Mouse (Mus musculus): ENCODE data around the gene Dlgap1. TPM values are rescaled to one million over a fixed set of nuclear protein-coding genes. Genes with fewer than 3 reads are reported as not detected.

Gene Dlgap1
- polyA plus RNA-seq, 1 experiment from 2014 or later = 3.5 TPM

- WGBS = 81% methylated on average over 4 of the region's 4 CpGs
- Histone ChIP-seq H3K4me1 (ENCODE audit: insufficient read depth, low read length) (no peaks in the 10 kb centered on the region), H3K36me3 (ENCODE audit: insufficient read depth, low read length) (no peaks in the 10 kb centered on the region), H3K27ac (ENCODE audit: low read length) (no peak overlapping the region), H3K9me3 (ENCODE audit: low read length) (no peaks in the 10 kb centered on the region), H3K27me3 (ENCODE audit: insufficient read depth, low read length) (no peaks in the 10 kb centered on the region), H3K9ac (replicated peaks; ENCODE audit: low read length) (no peak overlapping the region), H3K4me2 (replicated peaks; ENCODE audit: low read depth, low read length) (no peak overlapping the region), H3K4me3 (ENCODE audit: low read length) (no peak overlapping the region)
- ATAC-seq (ENCODE audit: low FRiP score, low TSS enrichment) = no peak
These were observed 525.5 kb downstream of the Dlgap1 start for GRCm38 (mm10) chr17:70494338-70494737.

DNA sequence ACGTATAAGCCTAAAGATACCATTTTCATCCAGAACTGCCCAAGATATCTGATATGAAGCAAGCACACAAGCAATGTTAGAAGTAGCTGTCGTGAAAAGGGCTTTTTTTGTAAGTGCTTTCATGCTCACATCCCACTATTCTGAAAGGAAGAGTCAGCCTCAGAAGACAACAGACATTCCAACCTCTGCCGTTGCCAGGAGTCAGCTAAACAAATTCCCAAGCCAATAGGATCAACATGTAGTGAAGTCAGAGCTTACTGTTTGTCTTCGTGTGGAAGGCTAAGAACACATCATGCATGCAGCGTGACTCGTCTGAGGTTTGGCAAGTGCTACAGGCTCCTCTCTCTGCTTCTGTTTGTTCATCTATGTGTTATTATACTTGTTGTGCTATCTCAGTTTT lies 529.4 kb downstream of the Dlgap1 start:
- no peak overlapping the region for H3K27ac ChIP-seq (ENCODE audit: low read length)
- WGBS = 80% methylated on average over 6 of the region's 6 CpGs
- no peaks in the 10 kb centered on the region for H3K27me3 ChIP-seq (ENCODE audit: insufficient read depth, low read length)
- H3K9me3 ChIP-seq (ENCODE audit: low read length) = no peaks in the 10 kb centered on the region
- no peak overlapping the region for H3K4me3 ChIP-seq (ENCODE audit: low read length)
- ATAC-seq (ENCODE audit: low FRiP score, low TSS enrichment) = no peak
- no peak overlapping the region for H3K4me2 ChIP-seq (replicated peaks; ENCODE audit: low read depth, low read length)
- no peak overlapping the region for H3K9ac ChIP-seq (replicated peaks; ENCODE audit: low read length)
- H3K4me1 ChIP-seq (ENCODE audit: insufficient read depth, low read length) = no peaks in the 10 kb centered on the region
- no peaks in the 10 kb centered on the region for H3K36me3 ChIP-seq (ENCODE audit: insufficient read depth, low read length)

- ATAC-seq (ENCODE audit: low FRiP score, low TSS enrichment) = no peak
- Histone ChIP-seq H3K9me3 (ENCODE audit: low read length) (no peaks in the 10 kb centered on the region), H3K27ac (ENCODE audit: low read length) (no peak overlapping the region), H3K4me1 (ENCODE audit: insufficient read depth, low read length) (no peaks in the 10 kb centered on the region), H3K4me2 (replicated peaks; ENCODE audit: low read depth, low read length) (no peak overlapping the region), H3K36me3 (ENCODE audit: insufficient read depth, low read length) (no peaks in the 10 kb centered on the region), H3K4me3 (ENCODE audit: low read length) (no peak overlapping the region), H3K9ac (replicated peaks; ENCODE audit: low read length) (no peak overlapping the region), H3K27me3 (ENCODE audit: insufficient read depth, low read length) (no peaks in the 10 kb centered on the region)
- WGBS = 43% methylated on average over 7 of the region's 7 CpGs
These were observed 533.1 kb downstream of the Dlgap1 start for GRCm38 (mm10) chr17:70501933-70502332.

DNA sequence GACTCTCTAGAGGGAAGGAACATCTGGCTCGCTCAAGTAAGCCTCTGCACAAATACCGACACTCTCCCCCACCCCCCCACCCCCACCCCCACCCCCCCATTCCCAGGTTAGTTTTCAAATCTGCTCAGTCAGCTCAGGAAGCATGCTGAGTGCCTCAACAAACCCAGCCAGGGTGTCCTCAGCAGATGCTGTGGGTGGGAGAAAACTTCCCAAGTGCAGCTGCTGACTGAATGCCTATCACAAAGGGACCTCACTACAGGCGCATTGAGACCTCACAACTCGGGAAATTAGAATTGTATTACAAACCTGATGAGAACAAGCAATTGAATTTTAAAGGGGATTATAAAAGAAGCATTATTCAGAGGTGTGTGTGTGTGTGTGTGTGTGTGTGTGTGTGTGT lies 538.9 kb downstream of the Dlgap1 start:
- no peak for ATAC-seq (ENCODE audit: low FRiP score, low TSS enrichment)
- H3K9ac ChIP-seq (replicated peaks; ENCODE audit: low read length) = no peak overlapping the region
- H3K4me2 ChIP-seq (replicated peaks; ENCODE audit: low read depth, low read length) = no peak overlapping the region
- H3K27ac ChIP-seq (ENCODE audit: low read length) = no peak overlapping the region
- no peaks in the 10 kb centered on the region for H3K4me1 ChIP-seq (ENCODE audit: insufficient read depth, low read length)
- H3K36me3 ChIP-seq (ENCODE audit: insufficient read depth, low read length) = no peaks in the 10 kb centered on the region
- H3K4me3 ChIP-seq (ENCODE audit: low read length) = no peak overlapping the region
- H3K9me3 ChIP-seq (ENCODE audit: low read length) = no peaks in the 10 kb centered on the region
- no peaks in the 10 kb centered on the region for H3K27me3 ChIP-seq (ENCODE audit: insufficient read depth, low read length)
- WGBS = 57% methylated on average over 4 of the region's 4 CpGs

DNA sequence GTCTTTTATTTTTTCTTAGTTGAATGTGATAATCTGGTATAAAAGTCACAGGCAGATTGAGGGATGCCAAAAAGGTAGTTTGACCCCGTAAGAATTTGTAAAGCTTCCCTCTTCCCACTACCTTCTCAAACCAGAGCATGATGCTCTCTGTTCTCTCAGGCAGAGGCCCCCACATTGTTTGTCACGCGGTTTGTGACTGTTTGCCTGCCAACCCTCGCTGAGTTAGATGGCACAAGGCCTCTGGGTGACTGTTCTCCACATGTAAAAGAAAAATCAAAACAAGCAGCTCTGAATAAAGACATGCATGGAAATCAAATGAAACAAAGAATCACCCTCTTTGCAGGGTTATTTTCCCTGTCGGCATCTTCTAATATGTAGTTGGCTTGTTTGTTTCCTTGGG lies 541.6 kb downstream of the Dlgap1 start:
- no peaks in the 10 kb centered on the region for H3K9me3 ChIP-seq (ENCODE audit: low read length)
- H3K27me3 ChIP-seq (ENCODE audit: insufficient read depth, low read length) = no peaks in the 10 kb centered on the region
- H3K4me1 ChIP-seq (ENCODE audit: insufficient read depth, low read length) = no peaks in the 10 kb centered on the region
- no peak overlapping the region for H3K4me3 ChIP-seq (ENCODE audit: low read length)
- no peak overlapping the region for H3K4me2 ChIP-seq (replicated peaks; ENCODE audit: low read depth, low read length)
- H3K36me3 ChIP-seq (ENCODE audit: insufficient read depth, low read length) = no peaks in the 10 kb centered on the region
- H3K9ac ChIP-seq (replicated peaks; ENCODE audit: low read length) = no peak overlapping the region
- no peak for ATAC-seq (ENCODE audit: low FRiP score, low TSS enrichment)
- H3K27ac ChIP-seq (ENCODE audit: low read length) = no peak overlapping the region
- WGBS = 87% methylated on average over 5 of the region's 5 CpGs

GRCm38 (mm10) chr17:70511401-70511800 lies 542.5 kb downstream of the Dlgap1 start:
- Histone ChIP-seq H3K4me3 (ENCODE audit: low read length) (no peak overlapping the region), H3K9ac (replicated peaks; ENCODE audit: low read length) (no peak overlapping the region), H3K27me3 (ENCODE audit: insufficient read depth, low read length) (no peaks in the 10 kb centered on the region), H3K27ac (ENCODE audit: low read length) (no peak overlapping the region), H3K9me3 (ENCODE audit: low read length) (peaks cover 1% of the 10 kb centered on the region; the same call in 1 of the 2 replicates), H3K4me2 (replicated peaks; ENCODE audit: low read depth, low read length) (no peak overlapping the region), H3K4me1 (ENCODE audit: insufficient read depth, low read length) (no peaks in the 10 kb centered on the region), H3K36me3 (ENCODE audit: insufficient read depth, low read length) (no peaks in the 10 kb centered on the region)
- ATAC-seq (ENCODE audit: low FRiP score, low TSS enrichment) = no peak
- 96% methylated on average over 3 of the region's 3 CpGs for WGBS

- no peak overlapping the region for H3K4me2 ChIP-seq (replicated peaks; ENCODE audit: low read depth, low read length)
- no peaks in the 10 kb centered on the region for H3K4me1 ChIP-seq (ENCODE audit: insufficient read depth, low read length)
- no peak for ATAC-seq (ENCODE audit: low FRiP score, low TSS enrichment)
- H3K4me3 ChIP-seq (ENCODE audit: low read length) = no peak overlapping the region
- H3K9me3 ChIP-seq (ENCODE audit: low read length) = peaks cover 10% of the 10 kb centered on the region; the same call in 1 of the 2 replicates
- no peaks in the 10 kb centered on the region for H3K27me3 ChIP-seq (ENCODE audit: insufficient read depth, low read length)
- H3K27ac ChIP-seq (ENCODE audit: low read length) = no peak overlapping the region
- WGBS = 84% methylated on average over 5 of the region's 5 CpGs
- no peaks in the 10 kb centered on the region for H3K36me3 ChIP-seq (ENCODE audit: insufficient read depth, low read length)
- H3K9ac ChIP-seq (replicated peaks; ENCODE audit: low read length) = no peak overlapping the region
These were observed 544.9 kb downstream of the Dlgap1 start for GRCm38 (mm10) chr17:70513736-70514135.

GRCm38 (mm10) chr17:70516506-70516905 lies 547.6 kb downstream of the Dlgap1 start:
- Histone ChIP-seq H3K9me3 (ENCODE audit: low read length) (peaks cover 10% of the 10 kb centered on the region; the same call in 1 of the 2 replicates), H3K4me1 (ENCODE audit: insufficient read depth, low read length) (no peaks in the 10 kb centered on the region), H3K4me3 (ENCODE audit: low read length) (no peak overlapping the region), H3K36me3 (ENCODE audit: insufficient read depth, low read length) (no peaks in the 10 kb centered on the region), H3K9ac (replicated peaks; ENCODE audit: low read length) (no peak overlapping the region), H3K4me2 (replicated peaks; ENCODE audit: low read depth, low read length) (no peak overlapping the region), H3K27me3 (ENCODE audit: insufficient read depth, low read length) (no peaks in the 10 kb centered on the region), H3K27ac (ENCODE audit: low read length) (no peak overlapping the region)
- ATAC-seq (ENCODE audit: low FRiP score, low TSS enrichment) = no peak
- WGBS = 92% methylated on average over 18 of the region's 18 CpGs

GRCm38 (mm10) chr17:70517333-70517732 lies 548.5 kb downstream of the Dlgap1 start:
- peaks cover 10% of the 10 kb centered on the region; the same call in 1 of the 2 replicates for H3K9me3 ChIP-seq (ENCODE audit: low read length)
- 84% methylated on average over 12 of the region's 12 CpGs for WGBS
- H3K9ac ChIP-seq (replicated peaks; ENCODE audit: low read length) = no peak overlapping the region
- H3K4me2 ChIP-seq (replicated peaks; ENCODE audit: low read depth, low read length) = no peak overlapping the region
- H3K27me3 ChIP-seq (ENCODE audit: insufficient read depth, low read length) = no peaks in the 10 kb centered on the region
- ATAC-seq (ENCODE audit: low FRiP score, low TSS enrichment) = no peak
- H3K4me3 ChIP-seq (ENCODE audit: low read length) = no peak overlapping the region
- no peaks in the 10 kb centered on the region for H3K4me1 ChIP-seq (ENCODE audit: insufficient read depth, low read length)
- H3K27ac ChIP-seq (ENCODE audit: low read length) = no peak overlapping the region
- H3K36me3 ChIP-seq (ENCODE audit: insufficient read depth, low read length) = no peaks in the 10 kb centered on the region

DNA sequence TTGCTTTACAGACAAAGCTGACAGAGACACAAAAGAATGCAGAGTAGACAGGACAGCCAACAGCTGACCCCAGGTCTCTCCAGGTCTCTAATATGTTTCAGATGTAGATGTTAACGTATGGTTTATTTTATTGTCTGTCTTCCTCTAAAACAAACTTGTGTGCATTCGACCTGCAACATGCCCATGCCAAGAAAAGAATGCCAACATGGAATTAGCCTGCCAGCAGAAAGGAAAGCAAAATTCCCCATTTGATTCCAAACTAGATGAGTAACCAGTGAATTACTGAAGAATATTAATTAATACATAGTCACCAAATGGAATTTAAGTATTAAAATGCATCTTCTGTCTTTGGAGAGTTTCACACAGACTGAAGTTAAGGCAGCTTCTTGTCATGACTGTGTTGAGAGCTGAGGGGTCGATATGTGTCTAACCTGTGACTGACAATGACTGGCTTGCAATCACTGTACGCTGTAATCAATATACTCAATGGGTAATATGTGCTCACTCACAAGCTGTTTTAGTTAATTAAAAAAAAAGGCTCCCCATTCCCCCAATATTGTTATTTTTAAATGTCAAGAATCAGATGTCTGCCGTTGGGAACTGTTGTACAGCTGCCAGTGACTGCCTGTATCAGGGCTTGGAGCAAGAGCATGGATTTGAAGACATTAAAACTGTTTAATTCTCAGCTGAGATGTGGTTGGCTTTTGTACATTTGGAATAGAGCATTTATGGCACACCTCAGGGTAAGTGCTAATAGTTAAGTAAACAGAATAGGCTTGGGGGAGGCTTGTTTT lies 552.4 kb downstream of the Dlgap1 start:
- H3K27me3 ChIP-seq (ENCODE audit: insufficient read depth, low read length) = no peaks in the 10 kb centered on the region
- H3K36me3 ChIP-seq (ENCODE audit: insufficient read depth, low read length) = no peaks in the 10 kb centered on the region
- no peak overlapping the region for H3K27ac ChIP-seq (ENCODE audit: low read length)
- 66% methylated on average over 5 of the region's 5 CpGs for WGBS
- peak overlapping the region; percentile 44 for H3K4me2 ChIP-seq (replicated peaks; ENCODE audit: low read depth, low read length)
- peaks cover 10% of the 10 kb centered on the region; the same call in 1 of the 2 replicates for H3K9me3 ChIP-seq (ENCODE audit: low read length)
- 0 out of 2 replicates have a peak, but pooled peaks cover 7% of the 10 kb centered on the region for H3K4me1 ChIP-seq (ENCODE audit: insufficient read depth, low read length)
- H3K9ac ChIP-seq (replicated peaks; ENCODE audit: low read length) = no peak overlapping the region
- ATAC-seq (ENCODE audit: low FRiP score, low TSS enrichment) = no peak
- H3K4me3 ChIP-seq (ENCODE audit: low read length) = no peak overlapping the region

All from kidney, embryonic 16.5 days (tissue).